ENCODE assay signal across 15 mouse cellular contexts in the genomic region with DNA sequence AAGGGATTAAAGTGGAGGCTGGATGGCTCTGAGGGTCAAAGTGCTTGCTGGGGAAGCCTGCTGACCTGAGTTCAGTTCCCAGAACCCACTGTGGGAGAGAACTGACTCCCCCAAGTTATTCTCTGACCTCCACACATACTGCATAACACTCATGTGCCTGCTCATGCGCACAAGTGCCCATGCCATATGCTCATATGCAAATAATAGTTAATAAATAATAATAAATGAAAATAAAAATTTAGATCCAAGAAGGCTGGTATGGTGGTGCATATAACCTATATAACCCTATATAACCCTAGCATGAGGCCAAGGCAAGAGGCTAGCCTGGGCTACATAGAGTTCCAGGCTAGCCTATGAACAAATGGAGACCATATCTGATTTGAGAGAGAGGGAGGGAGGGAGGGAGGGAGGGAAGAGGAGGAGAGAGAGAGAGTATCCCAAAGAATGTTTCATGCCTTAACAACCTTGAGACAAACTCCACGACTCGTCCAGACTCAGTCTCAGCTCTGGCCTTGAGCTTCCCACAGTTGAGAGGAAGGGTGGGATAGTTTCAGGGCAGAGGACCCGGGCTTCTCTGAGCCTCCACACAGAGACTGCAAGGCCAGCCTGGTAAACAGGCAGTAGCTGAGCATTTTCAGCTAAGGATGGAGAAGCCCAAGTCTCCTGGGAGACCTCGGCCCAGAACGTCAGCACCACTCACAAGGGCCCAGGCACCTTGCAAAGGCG. TPM values are rescaled to one million over a fixed set of nuclear protein-coding genes. Genes with fewer than 3 reads are reported as not detected.
DNase-seq lines count a peak whose midpoint lies in the region; ATAC-seq and TF ChIP-seq lines count a peak whose summit lies in the region.
"Had no signal": no experiment of that assay in that cellular context is flagged by ENCODE, and none has a peak within 500 bp of the region (broad histone marks: within the 10 kb centered on the region; RNA-seq: fewer than 3 reads in every experiment).

No protein-coding gene starts in this region.

- H3K4me1 ChIP-seq in bone marrow macrophage, adult 2 months (ENCODE audit: control insufficient read depth, insufficient read depth, low read length): peaks cover 31% of the 10 kb centered on the region

- no peak for TF ChIP-seq POLR2A in bone marrow macrophage, adult 2 months (IDR thresholded peaks at IDR 0.05; ENCODE audit: borderline replicate concordance, low read depth, low read length)

- DNase-seq in CD4-positive, CD25-positive, alpha-beta regulatory T cell, adult 2 months (ENCODE audit: low read depth, low spot score): peak; percentile 52
- DNase-seq in layer of hippocampus, adult 2 months (ENCODE audit: low spot score in 2 of 2): no peak
- no peak for DNase-seq in layer of hippocampus, postnatal 25 days (ENCODE audit: extremely low spot score in 1 of 2, low spot score in 1 of 2)
- DNase-seq in testis, postnatal 14 days (ENCODE audit: low spot score): no peak
- DNase-seq: cerebellum, adult 9-11 months; gastrocnemius, postnatal 36 days; kidney, adult 18-20 months; lung, embryonic 14.5 days had no signal

- no peak overlapping the region for H3K4me3 ChIP-seq in layer of hippocampus, adult 2 months
- peak overlapping the region; percentile 61 for H3K4me3 ChIP-seq in bone marrow macrophage, adult 2 months (ENCODE audit: insufficient read depth, low read length)
- H3K4me3 ChIP-seq in macrophage (ENCODE audit: inconsistent target): peak overlapping the region; percentile 67
- H3K4me3 ChIP-seq: embryonic facial prominence, embryonic 12.5 days; forebrain, embryonic 12.5 days; midbrain, embryonic 10.5 days had no signal

- peaks cover 57% of the 10 kb centered on the region for H3K79me2 ChIP-seq in macrophage (ENCODE audit: inconsistent target)

- WGBS in macrophage (ENCODE audit: missing documents): 16% methylated on average over 6 of the region's 7 CpGs

- peaks cover 15% of the 10 kb centered on the region; the same call in 1 of the 2 replicates for H3K36me3 ChIP-seq in macrophage (ENCODE audit: inconsistent target)
- H3K36me3 ChIP-seq: embryonic facial prominence, embryonic 12.5 days; forebrain, embryonic 12.5 days; midbrain, embryonic 10.5 days had no signal

- TF ChIP-seq CTCF in layer of hippocampus, adult 2 months (conservative IDR thresholded peaks at IDR 0.05): no peak
- TF ChIP-seq CTCF in bone marrow macrophage, adult 2 months (IDR thresholded peaks at IDR 0.05; ENCODE audit: low read depth, low read length): no peak

- H3K27ac ChIP-seq in layer of hippocampus, adult 2 months: peak overlapping the region; percentile 39; the same call in 1 of the 2 replicates
- H3K27ac ChIP-seq in bone marrow macrophage, adult 2 months (ENCODE audit: insufficient read depth, low read depth, low read length): peak overlapping the region; percentile 46
- H3K27ac ChIP-seq in macrophage: peak overlapping the region; percentile 86
- H3K27ac ChIP-seq: embryonic facial prominence, embryonic 12.5 days; forebrain, embryonic 12.5 days; midbrain, embryonic 10.5 days had no signal

- ATAC-seq in CD4-positive, CD25-positive, alpha-beta regulatory T cell, adult 4 months: no peak
- no peak for ATAC-seq in activated CD4-positive, CD25-positive, alpha-beta regulatory T cell, adult 4 months

RNA-seq across cellular contexts. Expression of gene Selplg, which starts 2.7 kb away (rescaled TPM):
- polyA plus RNA-seq in CD4-positive, CD25-positive, alpha-beta regulatory T cell, adult 4 months (2017; shearing (Covaris generic)): 100 to 1,000 TPM; 473 to 498 TPM
- total RNA-seq in layer of hippocampus, adult 2 months (2021): 10 to 100 TPM; 28.3 to 28.8 TPM
- 10 to 100 TPM; 29.3 to 33.5 TPM for total RNA-seq in layer of hippocampus, postnatal 25 days (2021)
- polyA plus RNA-seq in bone marrow macrophage, adult 2 months (2012; ENCODE audit: insufficient read depth, insufficient read length, missing spikeins): 318 and 365 TPM in 2 replicates
- 10 to 100 TPM in 25 of 26 experiments, 1 to 10 TPM in 1; 9.5 to 58.4 (median 29.4) TPM for total RNA-seq in macrophage (2018; cell fraction: chromatin; rRNA removed)
- total RNA-seq in macrophage (2018; cell fraction: cytosol; rRNA removed): 100 to 1,000 TPM; 179 to 314 (median 239) TPM
- 100 to 1,000 TPM in 18 of 26 experiments, 10 to 100 TPM in 8; 65.8 to 235 (median 131) TPM for total RNA-seq in macrophage (2018; cell fraction: nucleus; rRNA removed)
- polyA plus RNA-seq in macrophage (2018): 139 to 375 TPM (median 273 TPM) in 3 replicates
- 100 to 1,000 TPM; 629 to 698 TPM for polyA plus RNA-seq in activated CD4-positive, CD25-positive, alpha-beta regulatory T cell, adult 4 months (2017; shearing (Covaris generic))

RNA-seq across cellular contexts. Expression of gene Tmem119, which starts 29.4 kb away (rescaled TPM):
- not detected for polyA plus RNA-seq in CD4-positive, CD25-positive, alpha-beta regulatory T cell, adult 4 months (2017; shearing (Covaris generic))
- 10 to 100 TPM; 22.8 to 24.0 TPM for total RNA-seq in layer of hippocampus, adult 2 months (2021)
- 10 to 100 TPM; 18.4 to 23.9 TPM for total RNA-seq in layer of hippocampus, postnatal 25 days (2021)
- polyA plus RNA-seq in bone marrow macrophage, adult 2 months (2012; ENCODE audit: insufficient read depth, insufficient read length, missing spikeins): 0.99 and 1.7 TPM in 2 replicates
- total RNA-seq in macrophage (2018; cell fraction: chromatin; rRNA removed): 1 to 10 TPM in 1 of 26 experiments, under 1 TPM in 3, not detected in 22; 0.33 to 8.2 (median 0.53) TPM
- 1 to 10 TPM in 2 of 26 experiments, under 1 TPM in 23, not detected in 1; 0.06 to 1.2 (median 0.29) TPM for total RNA-seq in macrophage (2018; cell fraction: cytosol; rRNA removed)
- total RNA-seq in macrophage (2018; cell fraction: nucleus; rRNA removed): 1 to 10 TPM in 2 of 26 experiments, under 1 TPM in 12, not detected in 12; 0.23 to 1.9 (median 0.42) TPM
- polyA plus RNA-seq in macrophage (2018): 0.27 to 1.2 TPM in 2 of 3 replicates, not detected in the other
- not detected for polyA plus RNA-seq in activated CD4-positive, CD25-positive, alpha-beta regulatory T cell, adult 4 months (2017; shearing (Covaris generic))

RNA-seq across cellular contexts. Expression of gene Iscu, which starts 57.2 kb away (rescaled TPM):
- 10 to 100 TPM in 1 of 2 experiments, 1 to 10 TPM in 1; 7.1 to 10.8 TPM for polyA plus RNA-seq in CD4-positive, CD25-positive, alpha-beta regulatory T cell, adult 4 months (2017; shearing (Covaris generic))
- 100 to 1,000 TPM; 111 to 122 TPM for total RNA-seq in layer of hippocampus, adult 2 months (2021)
- 100 to 1,000 TPM; 115 to 126 TPM for total RNA-seq in layer of hippocampus, postnatal 25 days (2021)
- 106 and 109 TPM in 2 replicates for polyA plus RNA-seq in bone marrow macrophage, adult 2 months (2012; ENCODE audit: insufficient read depth, insufficient read length, missing spikeins)
- 10 to 100 TPM; 10.4 to 34.5 (median 22.7) TPM for total RNA-seq in macrophage (2018; cell fraction: chromatin; rRNA removed)
- 100 to 1,000 TPM in 24 of 26 experiments, 10 to 100 TPM in 2; 93.4 to 153 (median 116) TPM for total RNA-seq in macrophage (2018; cell fraction: cytosol; rRNA removed)
- total RNA-seq in macrophage (2018; cell fraction: nucleus; rRNA removed): 10 to 100 TPM; 18.5 to 43.5 (median 31.0) TPM
- polyA plus RNA-seq in macrophage (2018): 106 to 116 TPM (median 106 TPM) in 3 replicates
- 10 to 100 TPM; 23.8 to 24.5 TPM for polyA plus RNA-seq in activated CD4-positive, CD25-positive, alpha-beta regulatory T cell, adult 4 months (2017; shearing (Covaris generic))

RNA-seq across cellular contexts. Expression of gene Sart3, which starts 57.4 kb away (rescaled TPM):
- polyA plus RNA-seq in CD4-positive, CD25-positive, alpha-beta regulatory T cell, adult 4 months (2017; shearing (Covaris generic)): 10 to 100 TPM; 13.6 to 15.4 TPM
- 10 to 100 TPM; 53.5 to 54.4 TPM for total RNA-seq in layer of hippocampus, adult 2 months (2021)
- total RNA-seq in layer of hippocampus, postnatal 25 days (2021): 10 to 100 TPM; 41.0 to 47.6 TPM
- 23.5 and 29.8 TPM in 2 replicates for polyA plus RNA-seq in bone marrow macrophage, adult 2 months (2012; ENCODE audit: insufficient read depth, insufficient read length, missing spikeins)
- total RNA-seq in macrophage (2018; cell fraction: chromatin; rRNA removed): 100 to 1,000 TPM in 8 of 26 experiments, 10 to 100 TPM in 18; 28.8 to 126 (median 84.7) TPM
- 10 to 100 TPM; 12.7 to 28.3 (median 19.1) TPM for total RNA-seq in macrophage (2018; cell fraction: cytosol; rRNA removed)
- 10 to 100 TPM; 13.4 to 63.7 (median 40.5) TPM for total RNA-seq in macrophage (2018; cell fraction: nucleus; rRNA removed)
- polyA plus RNA-seq in macrophage (2018): 19.3 to 20.3 TPM (median 20.2 TPM) in 3 replicates
- polyA plus RNA-seq in activated CD4-positive, CD25-positive, alpha-beta regulatory T cell, adult 4 months (2017; shearing (Covaris generic)): 10 to 100 TPM in 1 of 2 experiments, 1 to 10 TPM in 1; 8.0 to 18.9 TPM
